Mouse (Mus musculus): ENCODE measurements around the gene Smim14. TPM values are rescaled to one million over a fixed set of nuclear protein-coding genes. Genes with fewer than 3 reads are reported as not detected.
"Not testable (repeated sequence)": the region's sequence is repeated elsewhere in the genome, so short reads cannot be mapped to it uniquely, and the experiment has no call there.

The Smim14 gene
- polyA plus RNA-seq, 1 experiment: 132 TPM

GRCm38 (mm10) chr5:65489830-65490229 is 47.2 kb downstream of the Smim14 start:
- H3K27me3 ChIP-seq (ENCODE audit: control insufficient read depth, insufficient read depth, low read length): no peaks in the 10 kb centered on the region
- peaks cover 12% of the 10 kb centered on the region; the same call in 1 of the 2 replicates for H3K4me1 ChIP-seq (ENCODE audit: control insufficient read depth, insufficient read depth, low read length)
- WGBS: 47% methylated on average over 4 of the region's 4 CpGs
- no peak overlapping the region for H3K4me3 ChIP-seq (replicated peaks; ENCODE audit: insufficient read depth, low read depth, low read length)
- no peak overlapping the region for H3K27ac ChIP-seq (ENCODE audit: insufficient read depth, low read length)
- DNase-seq: no peak
- TF ChIP-seq CTCF (IDR thresholded peaks at IDR 0.05; ENCODE audit: borderline replicate concordance, insufficient read depth, low read depth, low read length) (no peak), POLR2A (IDR thresholded peaks at IDR 0.05; ENCODE audit: borderline replicate concordance, insufficient read depth, low read length) (no peak)

- H3K27ac ChIP-seq (ENCODE audit: insufficient read depth, low read length): no peak overlapping the region
- WGBS: 81% methylated on average over 7 of the region's 7 CpGs
- TF ChIP-seq CTCF (IDR thresholded peaks at IDR 0.05; ENCODE audit: borderline replicate concordance, insufficient read depth, low read depth, low read length) (no peak), POLR2A (IDR thresholded peaks at IDR 0.05; ENCODE audit: borderline replicate concordance, insufficient read depth, low read length) (no peak)
Observed at GRCm38 (mm10) chr5:65488725-65489124, 48.3 kb downstream of the Smim14 start.

GRCm38 (mm10) chr5:65487381-65487780 is 49.6 kb downstream of the Smim14 start:
- peak; percentile 46 to 51 for DNase-seq
- no peak for TF ChIP-seq CTCF (IDR thresholded peaks at IDR 0.05; ENCODE audit: borderline replicate concordance, insufficient read depth, low read depth, low read length)
- no peak for TF ChIP-seq POLR2A (IDR thresholded peaks at IDR 0.05; ENCODE audit: borderline replicate concordance, insufficient read depth, low read length)
- Histone ChIP-seq H3K4me1 (ENCODE audit: control insufficient read depth, insufficient read depth, low read length) (peaks cover 15% of the 10 kb centered on the region; the same call in 1 of the 2 replicates), H3K27me3 (ENCODE audit: control insufficient read depth, insufficient read depth, low read length) (no peaks in the 10 kb centered on the region), H3K27ac (ENCODE audit: insufficient read depth, low read length) (peak overlapping the region; percentile 75), H3K4me3 (replicated peaks; ENCODE audit: insufficient read depth, low read depth, low read length) (peak overlapping the region; percentile 21)
- 26% methylated on average over 10 of the region's 10 CpGs for WGBS

More at GRCm38 (mm10) chr5:65488725-65489124, 48.3 kb downstream of the Smim14 start:
- no peak for DNase-seq
- no peaks in the 10 kb centered on the region for H3K27me3 ChIP-seq (ENCODE audit: control insufficient read depth, insufficient read depth, low read length)
- H3K4me3 ChIP-seq (replicated peaks; ENCODE audit: insufficient read depth, low read depth, low read length): no peak overlapping the region
- H3K4me1 ChIP-seq (ENCODE audit: control insufficient read depth, insufficient read depth, low read length): peaks cover 15% of the 10 kb centered on the region; the same call in 1 of the 2 replicates

- no peak for DNase-seq
- peaks cover 15% of the 10 kb centered on the region; the same call in 1 of the 2 replicates for H3K4me1 ChIP-seq (ENCODE audit: control insufficient read depth, insufficient read depth, low read length)
- WGBS: 76% methylated on average over 2 of the region's 2 CpGs
- no peaks in the 10 kb centered on the region for H3K27me3 ChIP-seq (ENCODE audit: control insufficient read depth, insufficient read depth, low read length)
- H3K27ac ChIP-seq (ENCODE audit: insufficient read depth, low read length): no peak overlapping the region
- TF ChIP-seq POLR2A (IDR thresholded peaks at IDR 0.05; ENCODE audit: borderline replicate concordance, insufficient read depth, low read length) (no peak), CTCF (IDR thresholded peaks at IDR 0.05; ENCODE audit: borderline replicate concordance, insufficient read depth, low read depth, low read length) (no peak)
- no peak overlapping the region for H3K4me3 ChIP-seq (replicated peaks; ENCODE audit: insufficient read depth, low read depth, low read length)
Observed at GRCm38 (mm10) chr5:65486514-65486913, 50.5 kb downstream of the Smim14 start.

- no peak for TF ChIP-seq CTCF (IDR thresholded peaks at IDR 0.05; ENCODE audit: borderline replicate concordance, insufficient read depth, low read depth, low read length)
- no peak for TF ChIP-seq POLR2A (IDR thresholded peaks at IDR 0.05; ENCODE audit: borderline replicate concordance, insufficient read depth, low read length)
- Histone ChIP-seq H3K4me3 (replicated peaks; ENCODE audit: insufficient read depth, low read depth, low read length) (no peak overlapping the region), H3K4me1 (ENCODE audit: control insufficient read depth, insufficient read depth, low read length) (peaks cover 15% of the 10 kb centered on the region), H3K27ac (ENCODE audit: insufficient read depth, low read length) (no peak overlapping the region), H3K27me3 (ENCODE audit: control insufficient read depth, insufficient read depth, low read length) (no peaks in the 10 kb centered on the region)
- 86% methylated on average over 4 of the region's 4 CpGs for WGBS
- no peak for DNase-seq
Observed at GRCm38 (mm10) chr5:65482996-65483395, 54.0 kb downstream of the Smim14 start.

GRCm38 (mm10) chr5:65480511-65480910 is 56.5 kb downstream of the Smim14 start:
- H3K4me3 ChIP-seq (replicated peaks; ENCODE audit: insufficient read depth, low read depth, low read length): no peak overlapping the region
- H3K4me1 ChIP-seq (ENCODE audit: control insufficient read depth, insufficient read depth, low read length): peaks cover 3% of the 10 kb centered on the region
- DNase-seq: no peak
- WGBS: 62% methylated on average over 4 of the region's 4 CpGs
- H3K27ac ChIP-seq (ENCODE audit: insufficient read depth, low read length): no peak overlapping the region
- H3K27me3 ChIP-seq (ENCODE audit: control insufficient read depth, insufficient read depth, low read length): no peaks in the 10 kb centered on the region
- TF ChIP-seq POLR2A (IDR thresholded peaks at IDR 0.05; ENCODE audit: borderline replicate concordance, insufficient read depth, low read length) (no peak), CTCF (IDR thresholded peaks at IDR 0.05; ENCODE audit: borderline replicate concordance, insufficient read depth, low read depth, low read length) (no peak)

GRCm38 (mm10) chr5:65479681-65480445 is 57.1 kb downstream of the Smim14 start:
- H3K27me3 ChIP-seq (ENCODE audit: control insufficient read depth, insufficient read depth, low read length): no peaks in the 10 kb centered on the region
- DNase-seq: no peak
- no peak for TF ChIP-seq POLR2A (IDR thresholded peaks at IDR 0.05; ENCODE audit: borderline replicate concordance, insufficient read depth, low read length)
- TF ChIP-seq CTCF (IDR thresholded peaks at IDR 0.05; ENCODE audit: borderline replicate concordance, insufficient read depth, low read depth, low read length): no peak
- 91% methylated on average over 9 of the region's 9 CpGs for WGBS
- no peak overlapping the region for H3K27ac ChIP-seq (ENCODE audit: insufficient read depth, low read length)
- no peak overlapping the region for H3K4me3 ChIP-seq (replicated peaks; ENCODE audit: insufficient read depth, low read depth, low read length)
- peaks cover 3% of the 10 kb centered on the region for H3K4me1 ChIP-seq (ENCODE audit: control insufficient read depth, insufficient read depth, low read length)

- Histone ChIP-seq H3K27me3 (ENCODE audit: control insufficient read depth, insufficient read depth, low read length) (no peaks in the 10 kb centered on the region), H3K4me1 (ENCODE audit: control insufficient read depth, insufficient read depth, low read length) (no peaks in the 10 kb centered on the region; the same call in 1 of the 2 replicates), H3K27ac (ENCODE audit: insufficient read depth, low read length) (no peak overlapping the region), H3K4me3 (replicated peaks; ENCODE audit: insufficient read depth, low read depth, low read length) (no peak overlapping the region)
- TF ChIP-seq POLR2A (IDR thresholded peaks at IDR 0.05; ENCODE audit: borderline replicate concordance, insufficient read depth, low read length) (no peak), CTCF (IDR thresholded peaks at IDR 0.05; ENCODE audit: borderline replicate concordance, insufficient read depth, low read depth, low read length) (peak; percentile 52; the same call in 1 of the 2 replicates)
- peak; percentile 46 to 63 for DNase-seq
- WGBS: 57% methylated on average over 4 of the region's 4 CpGs
Observed at GRCm38 (mm10) chr5:65478224-65478623, 58.8 kb downstream of the Smim14 start.

GRCm38 (mm10) chr5:65476739-65477138 is 60.2 kb downstream of the Smim14 start:
- H3K27ac ChIP-seq (ENCODE audit: insufficient read depth, low read length); DNase-seq; H3K4me3 ChIP-seq (replicated peaks; ENCODE audit: insufficient read depth, low read depth, low read length); H3K4me1 ChIP-seq (ENCODE audit: control insufficient read depth, insufficient read depth, low read length); H3K27me3 ChIP-seq (ENCODE audit: control insufficient read depth, insufficient read depth, low read length): not testable (repeated sequence)
- WGBS: 93% methylated on average over 4 of the region's 4 CpGs

Measured in cerebellum, adult 2 months (tissue).